Mouse (Mus musculus) G1E (cell line): ENCODE measurements around the gene Plek. TPM values are rescaled to one million over a fixed set of nuclear protein-coding genes. Genes with fewer than 3 reads are reported as not detected.
"Not testable (repeated sequence)": the region's sequence is repeated elsewhere in the genome, so short reads cannot be mapped to it uniquely, and the experiment has no call there.

Experiments
- ATAC-seq: 2 replicates; pipeline ENCODE4 v1.8.0; 2016; ENCODE audit warnings: mild to moderate bottlenecking; ENCODE audit not compliant: insufficient number of reproducible peaks, poor library complexity, low FRiP score, severe bottlenecking; ENCODE audit errors: extremely low read depth
- DNase-seq: peaks from one replicate; pipeline ENCODE4 v3.0.0; 2012; ENCODE audit warnings: low spot score
- H3K27me3 ChIP-seq: 2 replicates; pipeline ENCODE4 v1.6.1; 2012; ENCODE audit warnings: mild to moderate bottlenecking, low read length, inconsistent platforms; ENCODE audit not compliant: insufficient read depth
- H3K36me3 ChIP-seq: replicated peaks from 2 replicates; pipeline ENCODE3; 2012; ENCODE audit warnings: mild to moderate bottlenecking, inconsistent platforms
- H3K4me1 ChIP-seq: 2 replicates; pipeline ENCODE4 v1.6.1; 2012; ENCODE audit warnings: low read depth, low read length, inconsistent platforms, mixed read lengths; ENCODE audit not compliant: insufficient read depth
- H3K4me3 ChIP-seq: 2 replicates; pipeline ENCODE4 v1.5.1; 2012; ENCODE audit warnings: low read depth, mild to moderate bottlenecking, inconsistent platforms, low read length, moderate library complexity, mixed read lengths
- H3K9me3 ChIP-seq: replicated peaks from 2 replicates; pipeline ENCODE4 v1.6.1; 2012; ENCODE audit warnings: inconsistent platforms
- CTCF ChIP-seq: IDR thresholded peaks from 2 replicates; pipeline ENCODE4 v1.5.1; 2012; ENCODE audit warnings: low read depth, low read length, inconsistent platforms, mixed read lengths
- GATA1 ChIP-seq: IDR thresholded peaks from 2 replicates; pipeline ENCODE4 v1.6.1; 2012; ENCODE audit warnings: borderline replicate concordance, low read length, inconsistent platforms, mixed read lengths
- GATA2 ChIP-seq: IDR thresholded peaks from 2 replicates; pipeline ENCODE4 v1.6.1; 2012; ENCODE audit warnings: low read depth, low read length, inconsistent platforms, borderline replicate concordance
- POLR2AphosphoS5 ChIP-seq: IDR thresholded peaks from 2 replicates; pipeline ENCODE4 v1.6.1; 2012; ENCODE audit warnings: low read depth, low read length, inconsistent platforms; ENCODE audit not compliant: insufficient replicate concordance
- TAL1 ChIP-seq: conservative IDR thresholded peaks from 2 replicates; pipeline ENCODE4 v1.6.1; 2012; ENCODE audit warnings: low read depth, low read length, inconsistent platforms, mixed read lengths
- polyA plus RNA-seq: library from polyadenylated mRNA; stranded (reverse); fragments of >175 nt; gene quantifications from 2 replicates; pipeline ENCODE4 v1.2.3, GENCODE M21; 2012
- total RNA-seq, 2 experiments: library from RNA; stranded (forward) in 1 of 2; stranded (reverse) in 1 of 2; fragments of 200-1000 nt in 1 of 2; fragments of >200 nt in 1 of 2; fragmentation: Nextera tagmentation in 1 of 2; gene quantifications; 2 replicates each; pipeline ENCODE4 v1.2.3; 2014 to 2017

Plek gene
- total RNA-seq (2014; fragmentation: Nextera tagmentation): 114 and 120 TPM in 2 replicates
- total RNA-seq (2017): 312 and 315 TPM in 2 replicates
- 1.8 and 2.9 TPM in 2 replicates for polyA plus RNA-seq

DNA sequence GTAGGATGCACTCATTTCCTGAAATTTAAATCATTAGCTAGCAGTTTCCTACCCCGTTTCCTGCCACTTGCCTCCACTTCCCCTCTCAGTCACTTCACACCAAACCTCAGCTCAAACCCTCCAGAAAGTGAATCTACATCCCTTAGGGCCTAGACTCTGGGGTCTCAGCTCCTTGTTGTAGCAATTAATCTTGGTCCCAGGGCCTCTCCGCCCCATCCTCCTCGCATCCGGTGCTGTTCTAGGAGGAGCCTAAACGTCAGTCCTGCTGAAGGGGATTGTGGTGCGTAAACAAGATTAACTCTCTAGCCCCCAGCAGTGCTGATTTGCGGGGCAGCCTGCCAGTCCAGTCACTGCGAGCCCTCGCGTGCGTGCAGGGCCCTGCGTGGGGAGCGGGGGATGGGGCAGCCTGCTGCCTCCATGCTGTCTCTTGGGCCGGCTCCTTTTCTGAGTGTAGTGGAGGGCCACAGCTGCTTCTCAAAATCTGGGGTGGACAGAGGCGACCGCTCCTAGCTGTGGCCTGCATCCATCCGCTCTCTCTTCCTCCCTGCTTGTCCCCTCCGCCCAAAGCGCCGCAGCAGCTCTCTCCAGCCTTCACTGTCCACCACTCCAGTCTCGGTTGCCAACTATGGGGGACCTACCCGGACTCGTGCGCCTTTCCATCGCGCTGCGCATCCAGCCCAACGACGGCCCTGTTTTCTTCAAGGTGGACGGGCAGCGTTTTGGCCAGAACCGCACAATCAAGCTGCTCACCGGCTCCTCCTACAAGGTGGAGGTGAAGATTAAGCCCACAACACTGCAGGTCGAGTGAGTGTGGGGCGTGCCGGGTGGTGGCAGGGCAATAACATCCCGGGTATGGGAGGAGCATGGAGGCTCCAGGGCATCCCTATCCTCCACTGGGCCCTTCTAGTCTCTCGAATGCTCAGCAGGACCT lies at the start of gene Plek, which contains the start of gene Cnrip1:
Gene Plek, minus strand, starts transcription at position 837 of the 931 bp plus-strand sequence.
Gene Cnrip1, plus strand, starts transcription at position 42 of the 931 bp plus-strand sequence.
- H3K27me3 ChIP-seq: peaks cover 8% of the 10 kb centered on the region; the same call in 1 of the 2 replicates
- TF ChIP-seq CTCF (no peak), GATA1 (no peak), POLR2AphosphoS5 (no peak), TAL1 (no peak), GATA2 (no peak)
- H3K4me3 ChIP-seq: no peak within 1 kb of the TSS
- ATAC-seq (no peak), DNase-seq (no peak)
- no peaks in the 10 kb centered on the region for H3K36me3 ChIP-seq
- H3K4me1 ChIP-seq: no peaks in the 10 kb centered on the region
- no peaks in the 10 kb centered on the region for H3K9me3 ChIP-seq

DNA sequence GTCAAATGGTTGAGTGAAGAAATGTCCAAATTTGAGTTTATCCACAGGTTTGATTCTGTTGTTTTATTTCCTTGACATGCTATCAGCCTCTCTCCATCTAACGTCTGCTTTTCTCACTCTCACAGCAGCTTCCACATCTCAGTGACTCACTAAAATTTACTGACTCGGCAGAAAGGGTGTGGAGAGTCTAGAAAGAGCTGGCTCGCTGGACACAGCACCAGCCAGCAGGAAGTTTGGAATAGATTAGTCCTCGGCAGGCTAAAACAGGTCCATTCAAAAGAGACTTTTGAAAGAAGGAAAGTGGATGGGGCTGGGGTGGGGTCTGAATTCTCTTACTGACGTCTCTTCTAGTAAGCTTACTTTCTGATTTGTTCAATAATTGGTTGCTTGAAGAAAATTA lies 33.9 kb upstream of the Plek start:
- H3K36me3 ChIP-seq: no peaks in the 10 kb centered on the region
- no peak for TF ChIP-seq GATA1
- TF ChIP-seq CTCF: no peak
- no peak for TF ChIP-seq GATA2
- no peak for TF ChIP-seq TAL1
- TF ChIP-seq POLR2AphosphoS5: no peak
- peaks cover 9% of the 10 kb centered on the region; the same call in 1 of the 2 replicates for H3K27me3 ChIP-seq
- H3K4me3 ChIP-seq: no peak overlapping the region
- H3K9me3 ChIP-seq: no peaks in the 10 kb centered on the region
- ATAC-seq (no peak), DNase-seq (no peak)
- no peaks in the 10 kb centered on the region for H3K4me1 ChIP-seq

DNA sequence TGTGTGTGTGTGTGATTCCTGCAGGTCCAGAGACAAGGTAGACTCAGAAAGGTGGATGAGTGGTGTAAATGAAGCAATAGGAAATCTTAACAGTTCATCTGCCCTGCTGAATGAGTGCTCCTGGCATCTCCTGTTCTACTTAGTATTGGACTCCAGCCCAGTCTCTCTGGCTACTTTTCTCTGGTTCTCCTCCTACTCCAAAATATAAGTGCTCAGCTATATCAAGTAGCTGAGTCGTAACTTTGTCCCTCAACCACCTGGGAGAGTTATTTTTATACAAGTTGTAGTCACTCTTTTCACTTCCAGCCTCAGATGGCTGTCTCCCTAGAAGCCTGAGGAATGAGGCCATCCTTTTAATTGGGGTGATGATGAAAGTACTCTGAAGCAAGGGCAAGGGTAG lies 31.7 kb upstream of the Plek start:
- Histone ChIP-seq H3K27me3 (peaks cover 13% of the 10 kb centered on the region), H3K9me3 (no peaks in the 10 kb centered on the region), H3K36me3 (no peaks in the 10 kb centered on the region), H3K4me3 (no peak overlapping the region), H3K4me1 (no peaks in the 10 kb centered on the region)
- TF ChIP-seq GATA2 (no peak), POLR2AphosphoS5 (no peak), GATA1 (no peak), TAL1 (no peak), CTCF (no peak)
- no peak for DNase-seq
- ATAC-seq: no peak

DNA sequence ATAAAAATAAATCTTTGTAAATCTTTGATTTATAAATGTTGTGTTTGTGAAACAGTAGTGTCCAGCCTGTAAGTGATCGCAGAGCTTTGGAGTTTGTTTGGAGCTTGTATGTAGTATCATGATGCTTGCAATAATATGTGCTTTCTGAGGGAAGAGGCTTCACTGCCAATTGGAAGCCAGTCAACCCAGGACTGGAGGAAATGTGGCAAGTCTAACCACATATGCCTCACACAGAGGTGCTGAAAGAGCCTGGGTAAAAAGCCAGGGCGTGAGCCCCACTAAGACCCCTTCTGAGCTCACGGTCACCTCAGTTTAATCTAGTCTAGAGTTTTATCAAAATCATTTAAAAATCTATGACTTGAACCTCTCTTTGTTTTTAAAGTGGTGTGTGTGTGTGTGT lies 31.3 kb upstream of the Plek start:
- ATAC-seq (no peak), DNase-seq (no peak)
- Histone ChIP-seq H3K27me3 (peaks cover 13% of the 10 kb centered on the region), H3K36me3 (no peaks in the 10 kb centered on the region), H3K4me1 (no peaks in the 10 kb centered on the region), H3K9me3 (no peaks in the 10 kb centered on the region), H3K4me3 (no peak overlapping the region)
- TF ChIP-seq GATA2 (no peak), TAL1 (no peak), POLR2AphosphoS5 (no peak), GATA1 (no peak), CTCF (no peak)

DNA sequence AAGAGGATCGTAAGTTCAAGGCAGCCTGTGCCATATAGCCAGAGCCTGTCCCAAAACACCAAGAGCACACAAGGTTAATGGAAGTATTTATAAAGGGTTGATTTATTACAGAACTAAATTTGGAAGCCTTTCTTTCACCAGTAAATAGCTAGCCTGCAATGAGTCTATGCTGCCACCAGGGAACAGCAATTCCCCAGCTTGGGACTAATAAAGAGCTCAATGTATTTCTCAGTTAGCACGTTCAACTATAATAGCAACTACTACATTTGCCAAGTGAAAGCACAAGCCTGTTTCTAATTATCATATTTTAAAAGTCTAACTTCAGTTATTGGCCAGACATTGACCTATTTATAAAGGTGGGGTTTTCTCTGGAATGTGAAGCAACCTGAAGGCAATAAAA lies 30.8 kb upstream of the Plek start:
- Histone ChIP-seq H3K36me3 (no peaks in the 10 kb centered on the region), H3K4me1 (no peaks in the 10 kb centered on the region), H3K9me3 (no peaks in the 10 kb centered on the region), H3K27me3 (peaks cover 13% of the 10 kb centered on the region), H3K4me3 (no peak overlapping the region)
- ATAC-seq (no peak; the same call in 1 of the 2 replicates), DNase-seq (no peak)
- TF ChIP-seq GATA1 (no peak), TAL1 (no peak), GATA2 (no peak), CTCF (peak; percentile 18; the same call in 1 of the 2 replicates), POLR2AphosphoS5 (no peak)

DNA sequence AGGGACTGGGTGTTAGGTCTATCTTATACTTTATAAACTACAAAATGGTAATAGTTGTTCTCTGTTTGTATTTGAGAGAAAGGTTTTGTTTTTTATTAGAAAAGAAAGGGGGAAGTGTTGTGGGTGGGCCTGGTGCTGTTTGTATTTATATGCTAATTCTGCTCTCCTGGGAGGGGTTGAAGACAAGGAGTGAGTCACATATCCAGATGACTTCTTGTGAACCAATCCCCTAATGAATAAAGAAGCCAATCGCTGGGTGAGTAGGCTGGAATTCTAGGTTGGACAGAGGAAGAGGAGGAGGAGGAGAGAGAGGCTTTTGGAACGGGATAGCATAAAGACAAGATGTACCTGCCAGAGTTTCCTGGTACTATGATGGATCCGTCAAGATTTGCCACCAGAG lies 29.9 kb upstream of the Plek start:
- H3K9me3 ChIP-seq: no peaks in the 10 kb centered on the region
- no peak overlapping the region for H3K4me3 ChIP-seq
- H3K27me3 ChIP-seq: peaks cover 13% of the 10 kb centered on the region
- H3K36me3 ChIP-seq: no peaks in the 10 kb centered on the region
- no peaks in the 10 kb centered on the region for H3K4me1 ChIP-seq
- ATAC-seq: no peak
- TF ChIP-seq CTCF: no peak
- TF ChIP-seq TAL1: no peak
- no peak for TF ChIP-seq GATA1
- no peak for TF ChIP-seq POLR2AphosphoS5
- TF ChIP-seq GATA2: no peak
- no peak for DNase-seq

DNA sequence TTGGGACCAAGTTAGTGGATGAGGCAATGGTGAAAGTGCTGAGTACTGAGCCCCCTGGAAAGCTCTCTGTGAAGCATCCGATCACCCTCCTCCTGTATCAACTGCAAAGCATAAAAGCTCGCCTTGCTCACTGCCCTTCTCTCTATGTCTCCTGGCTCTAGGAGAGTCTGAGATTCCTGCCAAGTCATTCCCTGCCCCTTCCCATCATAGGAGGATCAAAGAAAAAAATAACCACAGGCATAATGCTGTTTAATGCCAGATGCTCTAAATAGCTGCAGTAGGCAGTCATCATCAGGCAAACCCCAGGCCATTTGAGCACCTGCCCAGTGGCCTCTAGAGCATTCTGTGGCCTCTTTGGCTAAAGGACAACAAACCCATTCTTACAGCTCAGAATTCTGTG lies 23.5 kb upstream of the Plek start:
- no peaks in the 10 kb centered on the region for H3K9me3 ChIP-seq
- ATAC-seq (no peak), DNase-seq (no peak)
- H3K4me3 ChIP-seq: no peak overlapping the region
- no peaks in the 10 kb centered on the region for H3K4me1 ChIP-seq
- no peaks in the 10 kb centered on the region for H3K36me3 ChIP-seq
- H3K27me3 ChIP-seq: peaks cover 8% of the 10 kb centered on the region
- TF ChIP-seq GATA1 (no peak), GATA2 (no peak)

DNA sequence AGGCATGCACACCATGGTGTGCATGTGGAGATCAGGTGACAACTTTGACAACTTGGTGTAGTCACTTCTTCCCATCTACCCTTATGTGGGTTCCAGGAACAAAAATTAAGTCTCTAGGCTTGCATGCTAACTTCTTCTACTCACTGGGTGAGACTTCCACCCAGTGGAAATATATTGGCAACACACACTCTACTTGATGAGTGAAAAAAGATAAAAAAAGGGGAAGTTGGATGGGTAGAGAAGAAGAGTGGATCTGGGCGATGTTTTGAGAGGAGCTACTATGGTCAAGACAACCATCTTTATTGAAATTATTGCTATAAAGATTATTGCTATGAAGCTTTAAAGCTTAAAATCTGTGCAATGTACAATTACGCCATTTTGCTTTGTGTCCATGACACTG lies 17.2 kb upstream of the Plek start:
- not testable (repeated sequence) for H3K27me3 ChIP-seq, H3K4me3 ChIP-seq, H3K9me3 ChIP-seq, H3K4me1 ChIP-seq, DNase-seq, H3K36me3 ChIP-seq
- peak; percentile 34 for ATAC-seq
